Mouse (Mus musculus): ENCODE results near the gene Rbpms2. TPM values are rescaled to one million over a fixed set of nuclear protein-coding genes. Genes with fewer than 3 reads are reported as not detected.
"Not testable (repeated sequence)": the region's sequence is repeated elsewhere in the genome, so short reads cannot be mapped to it uniquely, and the experiment has no call there.

The Rbpms2 gene
- total RNA-seq, 2 experiments from 2014 or later = 1.8 to 2.3 TPM

GRCm38 (mm10) chr9:65648730-65649129 lies 19.3 kb downstream of the Rbpms2 start:
- no peak for DNase-seq (ENCODE audit: low spot score in 2 of 2)
- intact Hi-C loops (cut with DNase I) = no loop called here

GRCm38 (mm10) chr9:65649997-65650396 lies 20.5 kb downstream of the Rbpms2 start:
- DNase-seq (ENCODE audit: low spot score in 2 of 2) = no peak
- intact Hi-C loops (cut with DNase I) = no loop called here

- DNase-seq (ENCODE audit: low spot score in 2 of 2); intact Hi-C loops (cut with DNase I): not testable (repeated sequence)
Measured at GRCm38 (mm10) chr9:65651957-65652356, 22.5 kb downstream of the Rbpms2 start.

GRCm38 (mm10) chr9:65653741-65654140 lies 24.3 kb downstream of the Rbpms2 start:
- no peak for DNase-seq (ENCODE audit: low spot score in 2 of 2)

GRCm38 (mm10) chr9:65654700-65655237 lies 25.3 kb downstream of the Rbpms2 start:
- intact Hi-C loops (cut with DNase I) = no loop called here
- DNase-seq (ENCODE audit: low spot score in 2 of 2) = no peak

More at GRCm38 (mm10) chr9:65653741-65654140, 24.3 kb downstream of the Rbpms2 start:
- intact Hi-C loops (cut with DNase I) = no loop called here

- no peak for DNase-seq (ENCODE audit: low spot score in 2 of 2)
- intact Hi-C loops (cut with DNase I) = no loop called here
Measured at GRCm38 (mm10) chr9:65655540-65655939, 26.1 kb downstream of the Rbpms2 start.

- no peak for DNase-seq (ENCODE audit: low spot score in 2 of 2)
- intact Hi-C loops (cut with DNase I) = no loop called here
Measured at GRCm38 (mm10) chr9:65657218-65657617, 27.8 kb downstream of the Rbpms2 start.

- no peak for DNase-seq (ENCODE audit: low spot score in 2 of 2)
- intact Hi-C loops (cut with DNase I) = loop anchor here (5.0 kb wide), 1 partner anchor 134 kb away; no protein-coding TSS in a partner anchor
Measured at GRCm38 (mm10) chr9:65661029-65661428, 31.6 kb downstream of the Rbpms2 start.

- DNase-seq (ENCODE audit: low spot score in 2 of 2) = no peak
- intact Hi-C loops (cut with DNase I) = loop anchor here (5.0 kb wide), 1 partner anchor 134 kb away; no protein-coding TSS in a partner anchor
Measured at GRCm38 (mm10) chr9:65661493-65661892, 32.0 kb downstream of the Rbpms2 start.

GRCm38 (mm10) chr9:65664163-65664562 lies 34.7 kb downstream of the Rbpms2 start:
- intact Hi-C loops (cut with DNase I) = loop anchor here (1.0 to 5.0 kb wide), 2 partner anchors 59 to 137 kb away; no protein-coding TSS in a partner anchor
- peak in 1 of 2 experiments; percentile 75 for DNase-seq (ENCODE audit: low spot score in 2 of 2)

GRCm38 (mm10) chr9:65666042-65666441 lies 36.6 kb downstream of the Rbpms2 start:
- DNase-seq (ENCODE audit: low spot score in 2 of 2) = peak; percentile 56 to 64
- intact Hi-C loops (cut with DNase I) = no loop called here

GRCm38 (mm10) chr9:65667701-65668100 lies 38.3 kb downstream of the Rbpms2 start, which contains the start of gene Oaz2:
TSS of gene Oaz2 (plus strand) at chr9:65668001.
- intact Hi-C loops (cut with DNase I) = no loop called here
- DNase-seq (ENCODE audit: low spot score in 2 of 2) = no peak

- intact Hi-C loops (cut with DNase I) = loop anchor here (10.0 kb wide), 1 partner anchor 433 kb away; no protein-coding TSS in a partner anchor
- no peak for DNase-seq (ENCODE audit: low spot score in 2 of 2)
Measured at GRCm38 (mm10) chr9:65671431-65671931, 42.0 kb downstream of the Rbpms2 start.

GRCm38 (mm10) chr9:65672996-65673395 lies 43.5 kb downstream of the Rbpms2 start:
- intact Hi-C loops (cut with DNase I) = loop anchor here (10.0 kb wide), 1 partner anchor 432 kb away; no protein-coding TSS in a partner anchor
- DNase-seq (ENCODE audit: low spot score in 2 of 2) = no peak

GRCm38 (mm10) chr9:65675461-65676357 lies 46.3 kb downstream of the Rbpms2 start:
- intact Hi-C loops (cut with DNase I) = loop anchor here (5.0 to 10.0 kb wide), 2 partner anchors 172 to 429 kb away; no protein-coding TSS in a partner anchor
- no peak for DNase-seq (ENCODE audit: low spot score in 2 of 2)

GRCm38 (mm10) chr9:65676358-65677118 lies 47.1 kb downstream of the Rbpms2 start:
- intact Hi-C loops (cut with DNase I) = loop anchor here (5.0 to 10.0 kb wide), 2 partner anchors 171 to 428 kb away; no protein-coding TSS in a partner anchor
- peak; percentile 97 for DNase-seq (ENCODE audit: low spot score in 2 of 2)

GRCm38 (mm10) chr9:65677119-65677462 lies 47.6 kb downstream of the Rbpms2 start:
- intact Hi-C loops (cut with DNase I) = loop anchor here (5.0 to 10.0 kb wide), 2 partner anchors 170 to 428 kb away; no protein-coding TSS in a partner anchor
- DNase-seq (ENCODE audit: low spot score in 2 of 2) = no peak

- DNase-seq (ENCODE audit: low spot score in 2 of 2) = peak in 1 of 2 experiments; percentile 50
- intact Hi-C loops (cut with DNase I) = loop anchor here (5.0 to 10.0 kb wide), 2 partner anchors 168 to 426 kb away; no protein-coding TSS in a partner anchor
Measured at GRCm38 (mm10) chr9:65679181-65679761, 49.8 kb downstream of the Rbpms2 start.

Measured in left cerebral cortex, postnatal 14 days (tissue).